8 mouse cellular contexts compared by ENCODE assay signal in genomic region chr6:52802181-52802580, GRCm38 (mm10).
DNase-seq lines count a peak whose midpoint lies in the region; ATAC-seq lines count a peak whose summit lies in the region.

No protein-coding gene starts in this region.

- ATAC-seq in kidney, embryonic 16.5 days (ENCODE audit: low FRiP score, low TSS enrichment) = no peak
- no peak for ATAC-seq in limb, embryonic 11.5 days (ENCODE audit: insufficient number of reproducible peaks, low FRiP score, low TSS enrichment, low read depth)
- ATAC-seq in intestine, embryonic 15.5 days = no peak
- ATAC-seq in cerebellum, adult (ENCODE audit: insufficient number of reproducible peaks, low FRiP score, low TSS enrichment) = no peak

- DNase-seq in kidney, adult 18-20 months = peak; percentile 6
- DNase-seq in gastrocnemius, postnatal 25 days = peak; percentile 61
- peak; percentile 53 for DNase-seq in limb, embryonic 11.5 days (ENCODE audit: low spot score)
- DNase-seq in naive thymus-derived CD4-positive, alpha-beta T cell, adult 2 months (ENCODE audit: low read depth) = peak; percentile 2
- DNase-seq in retina, postnatal 1 day = no peak

- H3K36me3 ChIP-seq in kidney, embryonic 16.5 days (ENCODE audit: insufficient read depth, low read length) = no peaks in the 10 kb centered on the region
- H3K36me3 ChIP-seq in limb, embryonic 11.5 days (ENCODE audit: control insufficient read depth, insufficient read depth, low read length) = no peaks in the 10 kb centered on the region
- H3K36me3 ChIP-seq in intestine, embryonic 15.5 days = no peaks in the 10 kb centered on the region

- WGBS in kidney, embryonic 16.5 days = 39% methylated on average over 9 of the region's 9 CpGs
- 18% methylated on average over 9 of the region's 9 CpGs for WGBS in limb, embryonic 11.5 days
- 61% methylated on average over 9 of the region's 9 CpGs for WGBS in intestine, embryonic 15.5 days

- H3K4me2 ChIP-seq in kidney, embryonic 16.5 days (replicated peaks; ENCODE audit: low read depth, low read length) = no peak overlapping the region
- H3K4me2 ChIP-seq in limb, embryonic 11.5 days (ENCODE audit: low read depth, severe bottlenecking) = no peak overlapping the region
- H3K4me2 ChIP-seq in intestine, embryonic 15.5 days (replicated peaks) = no peak overlapping the region

- H3K4me1 ChIP-seq in kidney, embryonic 16.5 days (ENCODE audit: insufficient read depth, low read length) = peaks cover 17% of the 10 kb centered on the region
- H3K4me1 ChIP-seq in limb, embryonic 11.5 days (ENCODE audit: control insufficient read depth, insufficient read depth, low read length) = peaks cover 32% of the 10 kb centered on the region
- H3K4me1 ChIP-seq in intestine, embryonic 15.5 days (replicated peaks) = no peaks in the 10 kb centered on the region

- no peak overlapping the region for H3K9ac ChIP-seq in kidney, embryonic 16.5 days (replicated peaks; ENCODE audit: low read length)
- H3K9ac ChIP-seq in limb, embryonic 11.5 days (ENCODE audit: low read length) = no peak overlapping the region
- H3K9ac ChIP-seq in intestine, embryonic 15.5 days = no peak overlapping the region

- H3K27ac ChIP-seq in kidney, embryonic 16.5 days (ENCODE audit: low read length) = no peak overlapping the region
- H3K27ac ChIP-seq in limb, embryonic 11.5 days (replicated peaks; ENCODE audit: low read depth, low read length) = no peak overlapping the region
- no peak overlapping the region for H3K27ac ChIP-seq in intestine, embryonic 15.5 days

- no peaks in the 10 kb centered on the region for H3K27me3 ChIP-seq in kidney, embryonic 16.5 days (ENCODE audit: insufficient read depth, low read length)
- H3K27me3 ChIP-seq in limb, embryonic 11.5 days (ENCODE audit: control insufficient read depth, insufficient read depth, low read length) = no peaks in the 10 kb centered on the region
- H3K27me3 ChIP-seq in intestine, embryonic 15.5 days (replicated peaks) = no peaks in the 10 kb centered on the region

- no peaks in the 10 kb centered on the region for H3K9me3 ChIP-seq in kidney, embryonic 16.5 days (ENCODE audit: low read length)
- no peaks in the 10 kb centered on the region for H3K9me3 ChIP-seq in limb, embryonic 11.5 days (ENCODE audit: control insufficient read depth, low read length)
- no peaks in the 10 kb centered on the region for H3K9me3 ChIP-seq in intestine, embryonic 15.5 days

- H3K4me3 ChIP-seq in kidney, embryonic 16.5 days (ENCODE audit: low read length) = no peak overlapping the region
- no peak overlapping the region for H3K4me3 ChIP-seq in limb, embryonic 11.5 days (ENCODE audit: low read depth, low read length)
- no peak overlapping the region for H3K4me3 ChIP-seq in intestine, embryonic 15.5 days (replicated peaks)
